Mouse (Mus musculus) forebrain, embryonic 15.5 days (tissue): ENCODE results near the gene Neurl1a. TPM values are rescaled to one million over a fixed set of nuclear protein-coding genes. Genes with fewer than 3 reads are reported as not detected.

Experiments
- ATAC-seq: fragments of 200-750 bp; cut with Nextera tagmentation; replicated peaks from 2 replicates; pipeline ENCODE4 v1.8.0; 2017; ENCODE audit warnings: mild to moderate bottlenecking, moderate TSS enrichment, moderate library complexity
- H3K27ac ChIP-seq: fragments of 300-500 bp; sonication (generic); replicated peaks from 2 replicates; pipeline ENCODE4 v1.5.1; 2015; ENCODE audit warnings: mild to moderate bottlenecking, inconsistent platforms
- H3K27me3 ChIP-seq: fragments of 300-500 bp; sonication (generic); 2 replicates; pipeline ENCODE4 v1.6.1; 2015; ENCODE audit warnings: inconsistent platforms
- H3K36me3 ChIP-seq: fragments of 300-500 bp; sonication (generic); 2 replicates; pipeline ENCODE4 v1.6.1; 2015; ENCODE audit warnings: mild to moderate bottlenecking, inconsistent platforms
- H3K4me1 ChIP-seq: fragments of 300-500 bp; sonication (generic); 2 replicates; pipeline ENCODE4 v1.6.1; 2015; ENCODE audit warnings: inconsistent platforms
- H3K4me2 ChIP-seq: fragments of 300-500 bp; sonication (generic); replicated peaks from 2 replicates; pipeline ENCODE4 v1.6.1; 2015; ENCODE audit warnings: mild to moderate bottlenecking, inconsistent platforms
- H3K4me3 ChIP-seq: fragments of 300-500 bp; sonication (generic); 2 replicates; pipeline ENCODE4 v1.5.1; 2015; ENCODE audit warnings: mild to moderate bottlenecking, inconsistent platforms
- H3K9ac ChIP-seq: fragments of 300-500 bp; sonication (generic); replicated peaks from 2 replicates; pipeline ENCODE4 v1.6.1; 2015; ENCODE audit warnings: mild to moderate bottlenecking, inconsistent platforms
- H3K9me3 ChIP-seq: fragments of 300-500 bp; sonication (generic); 2 replicates; pipeline ENCODE4 v1.6.1; 2016; ENCODE audit warnings: inconsistent platforms
- WGBS: fragments of 180-500 bp; shearing (Covaris S2); methylation state at CpG from one replicate; pipeline ENCODE4 v1.1.7; 2015; ENCODE audit warnings: mixed read lengths; 5-methylcytosine and 5-hydroxymethylcytosine counted together
- polyA plus RNA-seq: library from polyadenylated mRNA; unstranded; fragments of >200 nt; fragmentation: Nextera tagmentation; extraction: Ambion mirVana; gene quantifications from 2 replicates; pipeline ENCODE4 v1.2.1, GENCODE M21; 2015

Neurl1a gene
- polyA plus RNA-seq, 1 experiment from 2014 or later = 7.9 TPM

- Histone ChIP-seq H3K4me1 (peaks cover 9% of the 10 kb centered on the region), H3K9me3 (no peaks in the 10 kb centered on the region), H3K36me3 (no peaks in the 10 kb centered on the region), H3K4me2 (no peak overlapping the region), H3K9ac (no peak overlapping the region), H3K27ac (no peak overlapping the region), H3K27me3 (no peaks in the 10 kb centered on the region), H3K4me3 (no peak overlapping the region)
- no peak for ATAC-seq
- 89% methylated on average over 5 of the region's 5 CpGs for whole genome bisulfite sequencing
These were observed 53.7 kb downstream of the Neurl1a start for GRCm38 (mm10) chr19:47232077-47232865.

- Histone ChIP-seq H3K9me3 (no peaks in the 10 kb centered on the region), H3K4me3 (no peak overlapping the region)
These were observed 54.5 kb downstream of the Neurl1a start for GRCm38 (mm10) chr19:47233087-47233486.

GRCm38 (mm10) chr19:47240076-47240475 lies 61.5 kb downstream of the Neurl1a start:
- no peaks in the 10 kb centered on the region for H3K4me1 ChIP-seq
- H3K4me2 ChIP-seq = peak overlapping the region; percentile 23
- H3K9me3 ChIP-seq = no peaks in the 10 kb centered on the region
- no peaks in the 10 kb centered on the region for H3K36me3 ChIP-seq
- H3K27ac ChIP-seq = no peak overlapping the region
- WGBS = 30% methylated on average over 12 of the region's 12 CpGs
- H3K4me3 ChIP-seq = 0 out of 2 replicates have a peak overlapping the region, but pooled peaks have one; percentile 4
- no peaks in the 10 kb centered on the region for H3K27me3 ChIP-seq
- H3K9ac ChIP-seq = no peak overlapping the region
- no peak for ATAC-seq

More at GRCm38 (mm10) chr19:47233087-47233486, 54.5 kb downstream of the Neurl1a start:
- Histone ChIP-seq H3K4me2 (no peak overlapping the region), H3K36me3 (no peaks in the 10 kb centered on the region), H3K4me1 (peaks cover 9% of the 10 kb centered on the region), H3K27me3 (no peaks in the 10 kb centered on the region), H3K9ac (no peak overlapping the region), H3K27ac (no peak overlapping the region)
- 92% methylated on average over 3 of the region's 3 CpGs for WGBS
- ATAC-seq = no peak

GRCm38 (mm10) chr19:47240957-47241356 lies 62.3 kb downstream of the Neurl1a start:
- 70% methylated on average over 7 of the region's 7 CpGs for WGBS
- Histone ChIP-seq H3K4me2 (no peak overlapping the region), H3K27me3 (no peaks in the 10 kb centered on the region), H3K9ac (no peak overlapping the region), H3K9me3 (no peaks in the 10 kb centered on the region), H3K4me1 (no peaks in the 10 kb centered on the region), H3K4me3 (no peak overlapping the region), H3K36me3 (no peaks in the 10 kb centered on the region), H3K27ac (no peak overlapping the region)
- no peak for ATAC-seq

- H3K4me2 ChIP-seq = no peak overlapping the region
- H3K4me1 ChIP-seq = no peaks in the 10 kb centered on the region
- WGBS = 88% methylated on average over 4 of the region's 4 CpGs
- no peaks in the 10 kb centered on the region for H3K9me3 ChIP-seq
- H3K27me3 ChIP-seq = no peaks in the 10 kb centered on the region
- H3K4me3 ChIP-seq = no peak overlapping the region
- no peaks in the 10 kb centered on the region for H3K36me3 ChIP-seq
- ATAC-seq = no peak
- no peak overlapping the region for H3K9ac ChIP-seq
- no peak overlapping the region for H3K27ac ChIP-seq
These were observed 63.6 kb downstream of the Neurl1a start for GRCm38 (mm10) chr19:47242227-47242626.

- Histone ChIP-seq H3K9ac (no peak overlapping the region), H3K4me3 (no peak overlapping the region), H3K27me3 (no peaks in the 10 kb centered on the region), H3K27ac (no peak overlapping the region), H3K4me2 (no peak overlapping the region), H3K4me1 (no peaks in the 10 kb centered on the region), H3K9me3 (no peaks in the 10 kb centered on the region), H3K36me3 (no peaks in the 10 kb centered on the region)
- 81% methylated on average over 8 of the region's 8 CpGs for WGBS
- no peak for ATAC-seq
These were observed 66.9 kb downstream of the Neurl1a start for GRCm38 (mm10) chr19:47245512-47245911.

- 0 out of 2 replicates have a peak, but pooled peaks cover 2% of the 10 kb centered on the region for H3K4me1 ChIP-seq
- peaks cover 10% of the 10 kb centered on the region for H3K27me3 ChIP-seq
- WGBS = 83% methylated on average over 11 of the region's 11 CpGs
- H3K9me3 ChIP-seq = no peaks in the 10 kb centered on the region
- no peaks in the 10 kb centered on the region for H3K36me3 ChIP-seq
- H3K4me2 ChIP-seq = no peak overlapping the region
- ATAC-seq = no peak
- no peak overlapping the region for H3K4me3 ChIP-seq
- no peak overlapping the region for H3K9ac ChIP-seq
- no peak overlapping the region for H3K27ac ChIP-seq
These were observed 69.2 kb downstream of the Neurl1a start for GRCm38 (mm10) chr19:47247791-47248190.

- H3K4me1 ChIP-seq = peaks cover 7% of the 10 kb centered on the region; the same call in 1 of the 2 replicates
- H3K4me2 ChIP-seq = no peak overlapping the region
- H3K36me3 ChIP-seq = no peaks in the 10 kb centered on the region
- no peaks in the 10 kb centered on the region for H3K9me3 ChIP-seq
- no peak overlapping the region for H3K9ac ChIP-seq
- H3K4me3 ChIP-seq = no peak overlapping the region
- WGBS = 89% methylated on average over 7 of the region's 7 CpGs
- ATAC-seq = no peak
- peaks cover 15% of the 10 kb centered on the region for H3K27me3 ChIP-seq
- no peak overlapping the region for H3K27ac ChIP-seq
These were observed 69.7 kb downstream of the Neurl1a start for GRCm38 (mm10) chr19:47248296-47248695.

GRCm38 (mm10) chr19:47248906-47249568 lies 70.4 kb downstream of the Neurl1a start:
- 69% methylated on average over 16 of the region's 16 CpGs for WGBS
- ATAC-seq = no peak
- H3K4me2 ChIP-seq = no peak overlapping the region

GRCm38 (mm10) chr19:47250931-47251330 lies 72.3 kb downstream of the Neurl1a start:
- Histone ChIP-seq H3K4me2 (no peak overlapping the region), H3K36me3 (no peaks in the 10 kb centered on the region), H3K4me1 (peaks cover 10% of the 10 kb centered on the region; the same call in 1 of the 2 replicates), H3K27ac (no peak overlapping the region), H3K9ac (no peak overlapping the region), H3K27me3 (peaks cover 27% of the 10 kb centered on the region), H3K4me3 (no peak overlapping the region), H3K9me3 (no peaks in the 10 kb centered on the region)
- WGBS = 30% methylated on average over 6 of the region's 6 CpGs
- no peak for ATAC-seq

More at GRCm38 (mm10) chr19:47248906-47249568, 70.4 kb downstream of the Neurl1a start:
- Histone ChIP-seq H3K36me3 (no peaks in the 10 kb centered on the region), H3K4me3 (no peak overlapping the region), H3K4me1 (peaks cover 10% of the 10 kb centered on the region; the same call in 1 of the 2 replicates), H3K9me3 (no peaks in the 10 kb centered on the region), H3K27ac (no peak overlapping the region), H3K9ac (no peak overlapping the region), H3K27me3 (peaks cover 22% of the 10 kb centered on the region)

GRCm38 (mm10) chr19:47253053-47253628 lies 74.5 kb downstream of the Neurl1a start:
- H3K27me3 ChIP-seq = peaks cover 27% of the 10 kb centered on the region
- H3K4me1 ChIP-seq = peaks cover 10% of the 10 kb centered on the region; the same call in 1 of the 2 replicates
- 4% methylated on average over 90 of the region's 90 CpGs for WGBS
- no peaks in the 10 kb centered on the region for H3K36me3 ChIP-seq
- H3K9me3 ChIP-seq = no peaks in the 10 kb centered on the region
- peak overlapping the region; percentile 45 for H3K4me2 ChIP-seq
- no peak overlapping the region; the same call in 1 of the 2 replicates for H3K9ac ChIP-seq
- no peak; the same call in 1 of the 2 replicates for ATAC-seq
- no peak overlapping the region for H3K27ac ChIP-seq
- H3K4me3 ChIP-seq = peak overlapping the region; percentile 36

- WGBS = 68% methylated on average over 2 of the region's 2 CpGs
- Histone ChIP-seq H3K4me2 (no peak overlapping the region), H3K4me3 (no peak overlapping the region), H3K9me3 (no peaks in the 10 kb centered on the region), H3K36me3 (no peaks in the 10 kb centered on the region), H3K9ac (no peak overlapping the region), H3K27ac (no peak overlapping the region), H3K27me3 (peaks cover 27% of the 10 kb centered on the region), H3K4me1 (peaks cover 10% of the 10 kb centered on the region; the same call in 1 of the 2 replicates)
- ATAC-seq = no peak
These were observed 76.4 kb downstream of the Neurl1a start for GRCm38 (mm10) chr19:47255036-47255435.
